Mouse (Mus musculus) megakaryocyte-erythroid progenitor cell, adult 5 weeks (primary cell): ENCODE measurements around the gene 4922502D21Rik. TPM values are rescaled to one million over a fixed set of nuclear protein-coding genes. Genes with fewer than 3 reads are reported as not detected.

Source experiments
- polyA plus RNA-seq: library from polyadenylated mRNA; stranded (reverse); fragments of >175 nt; gene quantifications from 2 replicates; pipeline ENCODE4 v1.2.3, GENCODE M21; 2012

4922502D21Rik gene
- polyA plus RNA-seq, result not detected in 2 replicates

GRCm38 (mm10) chr6:129331610-129332009 is at the start of gene 4922502D21Rik:
Gene 4922502D21Rik, minus strand, starts transcription at chr6:129331796.

GRCm38 (mm10) chr6:129342391-129342790 is 10.8 kb upstream of the 4922502D21Rik start, which contains the start of gene Clec12a:
Gene Clec12a, plus strand, starts transcription at chr6:129342691.

GRCm38 (mm10) chr6:129275220-129275619 is 56.4 kb downstream of the 4922502D21Rik start, which contains the start of gene Cd69:
Gene Cd69, minus strand, starts transcription at chr6:129275436.

Other genes with a start within 250 kb of the 4922502D21Rik start
- gene Clec2e, start 230.9 kb downstream of the 4922502D21Rik start, polyA plus RNA-seq, result not detected in 2 replicates
- 1.6 and 1.9 TPM in 2 replicates for gene Clec2d, start 151.2 kb downstream of the 4922502D21Rik start, polyA plus RNA-seq
- gene Cd69, start 56.4 kb downstream of the 4922502D21Rik start, polyA plus RNA-seq, result 6.4 and 6.8 TPM in 2 replicates
- 13.7 and 18.2 TPM in 2 replicates for gene Clec12a, start 10.9 kb upstream of the 4922502D21Rik start, polyA plus RNA-seq
- gene Clec12b, start 54.1 kb upstream of the 4922502D21Rik start, polyA plus RNA-seq, result not detected in 2 replicates
- 0.15 TPM in 1 of 2 replicates, not detected in the other for gene Clec1b, start 65.5 kb upstream of the 4922502D21Rik start, polyA plus RNA-seq
- gene Clec9a, start 77.1 kb upstream of the 4922502D21Rik start, polyA plus RNA-seq, result 0.21 and 0.29 TPM in 2 replicates
- gene Clec1a, start 120.2 kb upstream of the 4922502D21Rik start, polyA plus RNA-seq, result 0.06 TPM in 1 of 2 replicates, not detected in the other
- gene Olr1, start 175.4 kb upstream of the 4922502D21Rik start, polyA plus RNA-seq, result 0.44 and 0.61 TPM in 2 replicates
- gene Tmem52b, start 180.8 kb upstream of the 4922502D21Rik start, polyA plus RNA-seq, result not detected in 2 replicates
- 89.6 and 129 TPM in 2 replicates for gene Gabarapl1, start 201.4 kb upstream of the 4922502D21Rik start, polyA plus RNA-seq
- gene Klre1, start 246.1 kb upstream of the 4922502D21Rik start, polyA plus RNA-seq, result 0.05 TPM in 1 of 2 replicates, not detected in the other